Mouse (Mus musculus): ENCODE results near the gene Egfl8. TPM values are rescaled to one million over a fixed set of nuclear protein-coding genes. Genes with fewer than 3 reads are reported as not detected.

Gene Egfl8
- total RNA-seq, 2 experiments from 2014 or later = 20.7 to 23.1 TPM

DNA sequence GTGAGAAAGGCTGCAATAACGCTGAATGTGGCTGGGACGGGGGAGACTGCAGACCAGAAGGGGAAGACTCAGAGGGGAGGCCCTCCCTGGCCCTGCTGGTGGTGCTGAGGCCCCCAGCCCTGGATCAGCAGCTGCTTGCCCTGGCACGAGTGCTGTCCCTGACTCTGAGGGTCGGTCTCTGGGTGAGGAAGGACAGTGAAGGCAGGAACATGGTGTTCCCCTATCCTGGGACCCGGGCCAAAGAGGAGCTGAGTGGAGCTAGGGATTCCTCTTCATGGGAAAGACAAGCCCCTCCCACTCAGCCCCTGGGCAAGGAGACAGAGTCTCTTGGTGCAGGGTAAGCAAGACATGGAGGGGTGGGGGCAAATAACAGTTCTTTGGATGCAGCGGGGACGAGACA lies 32.4 kb downstream of the Egfl8 start:
- DNase-seq (ENCODE audit: low spot score in 2 of 2) = no peak

DNA sequence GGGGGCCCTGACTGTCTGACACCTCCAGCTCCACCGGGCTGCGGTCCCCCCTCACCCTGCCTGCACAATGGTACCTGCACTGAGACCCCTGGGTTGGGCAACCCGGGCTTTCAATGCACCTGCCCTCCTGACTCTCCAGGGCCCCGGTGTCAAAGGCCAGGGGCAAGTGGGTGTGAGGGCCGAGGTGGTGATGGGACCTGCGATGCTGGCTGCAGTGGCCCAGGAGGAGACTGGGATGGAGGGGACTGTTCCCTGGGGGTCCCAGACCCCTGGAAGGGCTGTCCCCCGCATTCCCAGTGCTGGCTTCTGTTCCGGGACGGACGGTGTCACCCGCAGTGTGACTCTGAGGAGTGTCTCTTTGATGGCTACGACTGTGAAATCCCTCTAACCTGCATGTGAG lies 33.2 kb downstream of the Egfl8 start:
- DNase-seq (ENCODE audit: low spot score in 2 of 2) = no peak

DNA sequence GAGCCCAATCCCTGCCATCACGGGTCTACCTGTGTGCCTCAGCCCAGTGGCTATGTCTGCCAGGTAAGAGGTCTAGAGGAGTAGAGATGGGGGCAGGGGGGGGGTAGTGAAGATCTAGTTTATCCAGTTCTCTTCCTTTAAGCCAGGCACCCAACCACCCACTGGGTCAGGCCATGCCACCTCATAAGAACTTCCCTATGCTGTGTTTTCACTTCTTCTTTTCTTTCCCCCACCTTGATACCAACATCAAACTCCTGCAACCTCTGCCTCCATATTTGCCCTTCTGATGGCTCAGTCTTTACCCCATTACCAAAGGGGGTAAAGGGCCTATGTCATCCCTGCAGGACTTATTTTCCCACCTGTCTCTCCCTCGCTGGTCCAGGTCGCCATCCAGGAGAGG lies 37.7 kb downstream of the Egfl8 start:
- no peak for DNase-seq (ENCODE audit: low spot score in 2 of 2)

- no peak for DNase-seq (ENCODE audit: low spot score in 2 of 2)
These were observed 39.2 kb downstream of the Egfl8 start for GRCm38 (mm10) chr17:34576577-34576976.

DNA sequence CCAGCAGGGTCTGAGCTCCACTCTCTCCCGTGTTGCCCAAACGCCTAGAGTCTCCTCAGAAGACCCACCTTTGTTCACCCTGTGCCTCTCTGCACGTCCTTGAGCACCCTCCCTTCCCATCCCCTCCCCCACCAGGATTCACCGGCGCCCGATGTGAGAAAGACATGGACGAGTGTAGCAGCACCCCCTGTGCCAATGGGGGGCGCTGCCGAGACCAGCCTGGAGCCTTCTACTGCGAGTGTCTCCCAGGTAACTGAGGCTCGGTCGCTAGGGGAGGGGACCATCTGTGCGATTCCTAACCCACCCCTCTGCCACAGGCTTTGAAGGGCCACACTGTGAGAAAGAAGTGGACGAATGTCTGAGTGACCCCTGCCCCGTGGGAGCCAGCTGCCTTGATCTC lies 43.4 kb downstream of the Egfl8 start:
- DNase-seq (ENCODE audit: low spot score in 2 of 2) = no peak

- DNase-seq (ENCODE audit: low spot score in 2 of 2) = no peak
These were observed 43.9 kb downstream of the Egfl8 start for GRCm38 (mm10) chr17:34571875-34572274.

GRCm38 (mm10) chr17:34569919-34570318 lies 45.9 kb downstream of the Egfl8 start:
- no peak for DNase-seq (ENCODE audit: low spot score in 2 of 2)

DNA sequence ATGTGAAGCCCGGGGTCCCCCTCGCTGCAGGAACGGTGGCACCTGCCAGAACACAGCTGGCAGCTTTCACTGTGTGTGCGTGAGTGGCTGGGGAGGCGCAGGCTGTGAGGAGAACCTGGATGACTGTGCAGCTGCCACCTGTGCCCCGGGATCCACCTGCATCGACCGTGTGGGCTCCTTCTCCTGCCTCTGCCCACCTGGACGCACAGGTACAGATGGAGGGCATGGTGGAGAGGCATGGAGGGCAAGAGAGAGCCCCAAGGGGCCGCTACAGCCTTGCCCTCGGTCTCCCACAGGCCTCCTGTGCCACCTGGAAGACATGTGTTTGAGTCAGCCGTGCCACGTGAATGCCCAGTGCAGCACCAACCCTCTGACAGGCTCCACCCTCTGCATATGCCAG lies 47.4 kb downstream of the Egfl8 start:
- no peak for DNase-seq (ENCODE audit: low spot score in 2 of 2)

DNA sequence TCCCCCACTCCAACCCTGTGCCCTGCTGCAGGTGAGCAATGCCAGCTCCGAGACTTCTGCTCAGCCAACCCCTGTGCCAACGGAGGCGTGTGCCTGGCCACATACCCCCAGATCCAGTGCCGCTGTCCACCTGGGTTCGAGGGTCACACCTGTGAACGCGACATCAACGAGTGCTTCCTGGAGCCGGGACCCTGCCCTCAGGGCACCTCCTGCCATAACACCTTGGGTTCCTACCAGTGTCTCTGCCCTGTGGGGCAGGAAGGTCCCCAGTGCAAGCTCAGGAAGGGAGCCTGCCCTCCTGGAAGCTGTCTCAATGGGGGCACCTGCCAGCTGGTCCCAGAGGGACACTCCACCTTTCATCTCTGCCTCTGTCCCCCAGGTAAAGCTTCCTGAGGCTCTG lies 48.5 kb downstream of the Egfl8 start:
- no peak for DNase-seq (ENCODE audit: low spot score in 2 of 2)

DNA sequence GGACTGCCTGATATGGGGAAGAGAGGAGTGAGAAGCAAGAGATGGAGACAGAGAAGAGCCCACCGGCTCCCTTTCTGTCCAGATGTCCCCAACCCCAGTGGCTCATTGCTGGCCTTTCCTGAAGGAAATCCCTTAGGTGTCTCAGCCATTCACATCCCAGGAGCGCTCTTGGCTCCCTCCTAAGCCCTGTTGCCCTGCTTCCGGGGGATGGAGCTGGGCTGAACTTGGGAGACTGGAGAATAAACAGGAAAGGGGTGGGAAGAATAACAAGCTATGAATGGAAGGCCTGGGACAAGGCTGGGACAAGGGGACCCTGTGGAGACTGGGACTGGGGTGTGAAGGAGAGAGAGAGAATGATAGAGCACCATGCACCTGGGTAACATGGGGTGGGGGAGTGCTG lies 51.0 kb downstream of the Egfl8 start:
- no peak for DNase-seq (ENCODE audit: low spot score in 2 of 2)

DNA sequence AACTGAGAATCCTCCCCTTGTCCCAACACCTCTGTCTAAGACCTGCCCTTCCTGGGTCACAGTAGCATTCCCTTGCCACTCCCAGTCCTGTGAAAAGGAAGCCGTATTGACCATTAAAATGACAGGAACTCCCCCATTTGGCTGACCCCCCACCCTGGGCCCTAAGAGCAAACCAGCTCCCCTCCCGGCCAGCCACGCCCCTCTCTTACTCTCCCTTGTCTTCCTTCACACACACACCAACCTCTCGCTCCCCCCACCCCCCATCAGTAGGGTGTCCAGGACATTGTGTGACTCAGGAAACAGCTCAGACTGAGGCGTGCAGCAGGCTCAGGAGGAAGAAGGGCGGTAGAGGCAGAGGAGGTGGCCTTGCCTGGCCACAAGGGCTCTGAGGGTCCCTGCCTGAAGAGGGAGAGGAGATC lies 51.8 kb downstream of the Egfl8 start, which contains the start of gene Notch4:
TSS of gene Notch4 (plus strand) at position 266 of the 419 bp plus-strand sequence.
- DNase-seq (ENCODE audit: low spot score in 2 of 2) = no peak

DNA sequence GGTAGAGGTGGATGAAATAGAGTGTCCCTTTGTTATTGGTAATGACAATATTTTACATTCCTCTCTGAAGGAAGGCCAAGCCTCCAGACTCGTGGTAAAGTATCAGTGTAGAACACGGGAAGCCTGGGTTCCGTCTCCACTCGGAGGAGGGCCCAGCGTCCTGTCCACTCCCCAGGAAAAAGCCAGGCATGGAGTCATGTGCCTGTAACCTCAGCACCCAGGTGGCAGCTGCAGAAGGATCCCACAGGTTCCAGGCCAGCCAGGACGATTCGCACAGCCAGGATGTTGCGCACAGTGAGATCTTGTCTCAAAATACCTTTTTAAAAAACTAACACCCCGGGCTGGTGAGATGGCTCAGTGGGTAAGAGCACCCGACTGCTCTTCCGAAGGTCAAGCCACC lies 52.4 kb downstream of the Egfl8 start:
- no peak for DNase-seq (ENCODE audit: low spot score in 2 of 2)

Other genes starting within 250 kb of the Egfl8 start
- not detected for gene Btnl1, start 238.8 kb downstream of the Egfl8 start, total RNA-seq (2021)
- 1 to 10 TPM in 1 of 2 experiments, under 1 TPM in 1; 0.88 to 1.1 TPM for gene BC051142, start 217.2 kb downstream of the Egfl8 start, total RNA-seq (2021)
- gene Btnl4, start 138.7 kb downstream of the Egfl8 start, total RNA-seq (2021) = not detected
- not detected for gene Btnl6, start 98.6 kb downstream of the Egfl8 start, total RNA-seq (2021)
- 10 to 100 TPM; 21.2 to 28.3 TPM for gene Notch4, start 51.7 kb downstream of the Egfl8 start, total RNA-seq (2021)
- 1 to 10 TPM; 4.6 to 5.3 TPM for gene Gpsm3, start 26.2 kb downstream of the Egfl8 start, total RNA-seq (2021)
- gene Pbx2, start 24.7 kb downstream of the Egfl8 start, total RNA-seq (2021) = 10 to 100 TPM; 48.7 to 53.5 TPM
- 1 to 10 TPM; 2.0 to 3.0 TPM for gene Ager, start 18.1 kb downstream of the Egfl8 start, total RNA-seq (2021)
- 10 to 100 TPM; 23.8 to 24.1 TPM for gene Rnf5, start 12.3 kb downstream of the Egfl8 start, total RNA-seq (2021)
- 10 to 100 TPM; 42.0 to 42.9 TPM for gene Agpat1, start 11.7 kb downstream of the Egfl8 start, total RNA-seq (2021)
- 10 to 100 TPM; 35.9 to 44.8 TPM for gene Ppt2, start 12.5 kb upstream of the Egfl8 start, total RNA-seq (2021)
- gene Prrt1, start 13.6 kb upstream of the Egfl8 start, total RNA-seq (2021) = under 1 TPM; 0.34 to 0.76 TPM
- 1 to 10 TPM; 8.1 to 8.3 TPM for gene Fkbpl, start 28.8 kb upstream of the Egfl8 start, total RNA-seq (2021)
- 10 to 100 TPM; 20.1 to 22.5 TPM for gene Atf6b, start 31.2 kb upstream of the Egfl8 start, total RNA-seq (2021)
- 100 to 1,000 TPM; 197 to 232 TPM for gene Tnxb, start 54.6 kb upstream of the Egfl8 start, total RNA-seq (2021)
- 1 to 10 TPM; 3.2 to 3.6 TPM for gene C4b, start 127.9 kb upstream of the Egfl8 start, total RNA-seq (2021)
- gene Cyp21a1, start 188.6 kb upstream of the Egfl8 start, total RNA-seq (2021) = under 1 TPM; 0.16 to 0.34 TPM
- gene Stk19, start 221.0 kb upstream of the Egfl8 start, total RNA-seq (2021) = 10 to 100 TPM; 12.7 to 15.1 TPM
- 10 to 100 TPM; 20.4 to 22.6 TPM for gene Dxo, start 221.0 kb upstream of the Egfl8 start, total RNA-seq (2021)
- 10 to 100 TPM; 28.8 to 29.2 TPM for gene Skiv2l, start 234.2 kb upstream of the Egfl8 start, total RNA-seq (2021)
- gene Nelfe, start 234.4 kb upstream of the Egfl8 start, total RNA-seq (2021) = 10 to 100 TPM; 25.8 to 28.0 TPM
- 1 to 10 TPM; 4.4 to 6.8 TPM for gene Cfb, start 246.5 kb upstream of the Egfl8 start, total RNA-seq (2021)

All from gastrocnemius, postnatal 4 days (tissue).